Mouse (Mus musculus) hindbrain, embryonic 12.5 days (tissue): ENCODE results near the gene Rgs12. TPM values are rescaled to one million over a fixed set of nuclear protein-coding genes. Genes with fewer than 3 reads are reported as not detected.

Experiments used
- ATAC-seq: fragments of 200-750 bp; cut with Nextera tagmentation; 2 replicates; pipeline ENCODE4 v1.8.0; 2017; ENCODE audit warnings: moderate TSS enrichment; ENCODE audit not compliant: low FRiP score
- H3K27ac ChIP-seq: fragments of 300-500 bp; sonication (generic); 2 replicates; pipeline ENCODE4 v1.5.1; 2016; ENCODE audit warnings: mild to moderate bottlenecking
- H3K27me3 ChIP-seq: fragments of 300-500 bp; sonication (generic); 2 replicates; pipeline ENCODE4 v1.6.1; 2016; ENCODE audit warnings: mild to moderate bottlenecking
- H3K36me3 ChIP-seq: fragments of 300-500 bp; sonication (generic); 2 replicates; pipeline ENCODE4 v1.6.1; 2016; ENCODE audit warnings: mild to moderate bottlenecking
- H3K4me1 ChIP-seq: fragments of 300-500 bp; sonication (generic); 2 replicates; pipeline ENCODE4 v1.6.1; 2016
- H3K4me2 ChIP-seq: fragments of 300-500 bp; sonication (generic); replicated peaks from 2 replicates; pipeline ENCODE4 v1.6.1; 2016; ENCODE audit warnings: mild to moderate bottlenecking
- H3K4me3 ChIP-seq: fragments of 300-500 bp; sonication (generic); 2 replicates; pipeline ENCODE4 v1.5.1; 2016; ENCODE audit warnings: mild to moderate bottlenecking
- H3K9ac ChIP-seq: fragments of 300-500 bp; sonication (generic); 2 replicates; pipeline ENCODE4 v1.6.1; 2016; ENCODE audit warnings: mild to moderate bottlenecking, moderate library complexity
- H3K9me3 ChIP-seq: fragments of 300-500 bp; sonication (generic); replicated peaks from 2 replicates; pipeline ENCODE4 v1.6.1; 2016; ENCODE audit warnings: mild to moderate bottlenecking
- WGBS: fragments of 180-500 bp; shearing (Covaris S2); methylation state at CpG from one replicate; pipeline ENCODE4 v1.1.7; 2016; 5-methylcytosine and 5-hydroxymethylcytosine counted together
- polyA plus RNA-seq: library from polyadenylated mRNA; unstranded; fragments of >200 nt; fragmentation: Nextera tagmentation; extraction: Ambion mirVana; gene quantifications from 2 replicates; pipeline ENCODE4 v1.2.1, GENCODE M21; 2016

Rgs12 gene
- polyA plus RNA-seq, 1 experiment from 2014 or later = 65.3 TPM

DNA sequence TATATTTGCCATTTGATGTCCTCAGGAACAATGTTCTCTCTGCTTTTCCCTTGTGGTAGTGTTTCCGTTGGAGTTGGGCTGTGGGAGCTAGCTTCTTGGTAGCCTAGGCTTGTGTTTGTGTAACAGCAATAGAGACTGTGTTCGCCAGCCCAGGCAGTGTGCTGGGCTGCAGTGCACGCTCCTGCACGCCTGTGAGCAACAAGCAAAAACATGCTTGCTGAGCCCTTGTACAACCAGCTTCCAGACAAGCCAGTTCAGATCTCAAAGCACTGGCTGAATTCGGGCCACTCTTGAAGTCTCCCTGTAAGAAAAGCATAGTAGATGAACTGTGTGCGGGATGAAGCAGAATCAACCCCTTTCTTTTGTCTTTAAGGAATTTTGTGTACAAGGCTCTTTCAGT, 50.0 kb downstream of the Rgs12 start:
- Histone ChIP-seq H3K9ac (no peak overlapping the region), H3K27me3 (no peaks in the 10 kb centered on the region), H3K27ac (no peak overlapping the region), H3K4me2 (no peak overlapping the region), H3K4me3 (no peak overlapping the region), H3K36me3 (peaks cover 7% of the 10 kb centered on the region), H3K4me1 (peaks cover 8% of the 10 kb centered on the region; the same call in 1 of the 2 replicates), H3K9me3 (no peaks in the 10 kb centered on the region)
- no peak for ATAC-seq
- WGBS = 74% methylated on average over 6 of the region's 6 CpGs

DNA sequence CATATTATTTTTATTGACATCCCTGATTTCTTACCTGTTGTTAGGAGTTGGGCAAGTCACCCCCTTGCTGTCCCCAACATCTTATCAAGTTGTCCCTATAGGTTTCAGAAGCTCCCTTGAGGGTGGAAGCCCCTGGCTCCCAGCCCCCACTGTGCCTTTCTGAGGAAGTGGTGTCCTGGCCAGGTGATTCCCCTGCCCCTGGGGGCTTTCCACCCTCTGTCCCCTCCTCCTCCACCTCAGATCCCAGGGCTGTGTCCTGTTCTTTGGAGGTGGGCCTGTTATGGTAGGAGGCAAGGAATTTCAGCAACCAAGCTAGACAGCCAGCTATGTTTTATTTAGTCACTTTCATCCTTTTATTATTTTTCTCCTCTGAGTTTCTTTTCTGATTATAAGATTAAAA, 51.1 kb downstream of the Rgs12 start:
- H3K36me3 ChIP-seq = peaks cover 7% of the 10 kb centered on the region; the same call in 1 of the 2 replicates
- H3K9ac ChIP-seq = no peak overlapping the region
- H3K4me1 ChIP-seq = peaks cover 8% of the 10 kb centered on the region; the same call in 1 of the 2 replicates
- H3K4me2 ChIP-seq = no peak overlapping the region
- H3K4me3 ChIP-seq = no peak overlapping the region
- no peak for ATAC-seq
- no peak overlapping the region for H3K27ac ChIP-seq
- H3K27me3 ChIP-seq = no peaks in the 10 kb centered on the region
- no peaks in the 10 kb centered on the region for H3K9me3 ChIP-seq

DNA sequence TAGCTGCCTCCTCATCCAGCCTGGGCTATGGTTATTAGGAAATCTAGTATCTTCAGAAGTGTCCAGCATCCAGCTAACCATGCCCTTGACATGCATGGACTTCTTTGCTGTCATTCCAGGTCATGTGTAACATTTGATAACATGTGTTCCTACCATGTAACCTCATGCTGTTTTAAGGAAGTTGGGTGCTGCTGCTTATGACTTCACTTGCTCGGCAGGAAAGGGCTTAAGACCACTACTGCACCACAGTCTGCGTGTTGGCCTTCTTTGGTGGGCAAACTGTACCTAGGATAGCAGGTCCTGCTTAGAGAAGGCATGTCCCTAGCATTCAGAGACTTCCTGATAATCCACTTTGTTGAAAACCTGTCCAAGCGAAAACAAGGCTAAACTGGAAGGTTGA, 51.9 kb downstream of the Rgs12 start:
- Histone ChIP-seq H3K4me1 (peaks cover 8% of the 10 kb centered on the region; the same call in 1 of the 2 replicates), H3K9ac (no peak overlapping the region), H3K9me3 (no peaks in the 10 kb centered on the region), H3K27ac (no peak overlapping the region), H3K4me2 (no peak overlapping the region), H3K36me3 (peaks cover 6% of the 10 kb centered on the region; the same call in 1 of the 2 replicates), H3K4me3 (no peak overlapping the region), H3K27me3 (no peaks in the 10 kb centered on the region)
- whole genome bisulfite sequencing = 77% methylated on average over 3 of the region's 3 CpGs
- ATAC-seq = no peak

DNA sequence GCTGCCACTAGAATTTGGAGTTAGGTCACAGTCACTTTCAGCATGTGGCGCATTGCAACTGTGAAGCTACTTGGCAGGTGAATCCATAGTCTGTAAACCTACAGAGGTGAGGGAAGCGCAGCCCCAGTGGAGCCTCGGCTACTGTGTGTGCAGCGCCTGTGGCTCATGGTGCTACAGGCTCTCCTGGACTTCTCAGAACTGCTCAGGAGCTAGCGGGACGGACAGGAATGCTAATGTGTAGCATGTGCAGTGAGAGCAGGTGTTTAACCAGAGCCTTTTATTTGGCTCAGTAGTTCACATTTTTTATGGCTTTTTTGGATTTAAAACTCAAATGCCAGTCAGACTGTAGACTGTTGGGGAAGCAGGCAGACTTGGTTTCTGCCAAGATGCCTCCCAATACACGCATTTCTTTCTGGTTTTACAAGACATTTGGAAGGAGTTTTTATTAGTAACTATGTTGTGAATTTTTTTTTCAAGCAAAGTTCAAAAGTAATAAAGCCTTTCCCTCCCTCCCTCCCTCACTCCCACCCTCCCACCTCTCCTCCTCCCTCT, 54.4 kb downstream of the Rgs12 start:
- H3K9me3 ChIP-seq = no peaks in the 10 kb centered on the region
- H3K4me2 ChIP-seq = no peak overlapping the region
- H3K4me1 ChIP-seq = peaks cover 5% of the 10 kb centered on the region; the same call in 1 of the 2 replicates
- no peak overlapping the region for H3K9ac ChIP-seq
- no peak overlapping the region for H3K27ac ChIP-seq
- ATAC-seq = no peak
- no peak overlapping the region for H3K4me3 ChIP-seq
- peaks cover 8% of the 10 kb centered on the region for H3K36me3 ChIP-seq
- WGBS = 86% methylated on average over 7 of the region's 7 CpGs
- no peaks in the 10 kb centered on the region for H3K27me3 ChIP-seq

DNA sequence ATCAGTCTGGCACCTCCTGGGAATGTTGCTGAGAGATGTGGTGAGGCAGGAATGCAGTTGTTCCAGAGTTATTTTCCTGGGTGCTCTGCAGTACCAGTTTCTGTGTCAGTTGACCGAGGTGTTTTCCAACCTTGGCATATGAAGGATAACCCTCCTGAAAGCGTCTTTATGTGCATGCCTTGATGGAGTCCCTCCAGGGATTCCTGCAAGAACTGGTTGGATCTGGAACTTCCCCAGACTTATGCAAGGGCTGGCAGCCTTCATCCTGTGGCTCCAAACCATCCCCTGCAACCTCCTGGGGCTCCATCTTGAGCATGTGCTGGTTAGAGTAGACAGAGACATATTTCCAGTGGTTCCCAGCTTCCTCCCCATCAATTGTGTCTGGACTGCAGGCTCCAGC, 55.5 kb downstream of the Rgs12 start:
- Histone ChIP-seq H3K9ac (no peak overlapping the region), H3K4me3 (no peak overlapping the region), H3K4me1 (0 out of 2 replicates have a peak, but pooled peaks cover 2% of the 10 kb centered on the region), H3K27me3 (no peaks in the 10 kb centered on the region), H3K27ac (no peak overlapping the region), H3K9me3 (no peaks in the 10 kb centered on the region), H3K36me3 (peaks cover 8% of the 10 kb centered on the region), H3K4me2 (no peak overlapping the region)
- no peak for ATAC-seq
- 98% methylated on average over 2 of the region's 2 CpGs for WGBS

DNA sequence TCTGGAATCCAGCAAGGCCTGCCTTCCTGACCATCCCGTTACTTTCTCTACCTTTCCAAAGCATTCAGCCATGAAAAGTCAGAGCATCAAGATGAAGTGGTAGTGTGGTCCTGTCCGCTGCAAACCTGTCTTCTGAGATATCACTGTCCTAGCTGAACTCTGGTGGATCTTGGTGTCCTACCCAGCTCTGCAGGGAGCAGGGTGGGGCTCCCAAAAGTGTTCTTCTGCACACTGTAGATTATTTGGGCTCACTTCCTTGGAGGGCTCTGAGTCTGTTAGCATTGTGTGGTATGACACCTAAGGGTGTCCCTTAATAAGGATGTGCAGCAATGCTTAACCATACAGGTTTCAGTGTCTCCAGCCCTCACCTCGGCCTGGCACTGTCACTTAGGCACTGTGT, 56.4 kb downstream of the Rgs12 start:
- H3K36me3 ChIP-seq = peaks cover 8% of the 10 kb centered on the region
- WGBS = 98% methylated on average over 3 of the region's 3 CpGs
- no peak for ATAC-seq

DNA sequence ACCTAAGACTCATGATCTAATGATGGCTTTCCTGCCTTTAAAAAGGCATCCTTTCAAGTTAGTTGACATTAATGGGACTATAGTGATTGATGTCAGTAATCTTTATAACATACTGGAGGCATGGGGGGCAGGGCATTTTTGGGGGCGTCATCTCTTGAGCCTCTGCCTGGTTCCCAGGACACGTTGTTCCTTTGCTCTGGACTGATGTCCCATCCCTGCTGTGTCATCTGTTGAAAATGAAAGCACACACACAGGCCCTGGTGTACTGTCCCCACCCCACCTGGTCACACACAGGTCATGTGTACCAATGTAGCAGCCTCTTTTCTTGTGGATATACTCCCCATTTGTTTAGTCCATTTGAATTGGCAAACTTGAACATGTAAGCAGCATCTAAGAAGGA, 57.4 kb downstream of the Rgs12 start:
- Histone ChIP-seq H3K4me3 (no peak overlapping the region), H3K9me3 (no peaks in the 10 kb centered on the region), H3K27me3 (no peaks in the 10 kb centered on the region), H3K9ac (no peak overlapping the region), H3K4me2 (no peak overlapping the region), H3K36me3 (peaks cover 9% of the 10 kb centered on the region), H3K4me1 (no peaks in the 10 kb centered on the region), H3K27ac (no peak overlapping the region)
- no peak for ATAC-seq
- WGBS = 86% methylated on average over 2 of the region's 2 CpGs

More for the DNA sequence above, 56.4 kb downstream of the Rgs12 start:
- Histone ChIP-seq H3K4me3 (no peak overlapping the region), H3K9me3 (no peaks in the 10 kb centered on the region), H3K4me2 (no peak overlapping the region), H3K27me3 (no peaks in the 10 kb centered on the region), H3K4me1 (0 out of 2 replicates have a peak, but pooled peaks cover 2% of the 10 kb centered on the region), H3K9ac (no peak overlapping the region), H3K27ac (no peak overlapping the region)

DNA sequence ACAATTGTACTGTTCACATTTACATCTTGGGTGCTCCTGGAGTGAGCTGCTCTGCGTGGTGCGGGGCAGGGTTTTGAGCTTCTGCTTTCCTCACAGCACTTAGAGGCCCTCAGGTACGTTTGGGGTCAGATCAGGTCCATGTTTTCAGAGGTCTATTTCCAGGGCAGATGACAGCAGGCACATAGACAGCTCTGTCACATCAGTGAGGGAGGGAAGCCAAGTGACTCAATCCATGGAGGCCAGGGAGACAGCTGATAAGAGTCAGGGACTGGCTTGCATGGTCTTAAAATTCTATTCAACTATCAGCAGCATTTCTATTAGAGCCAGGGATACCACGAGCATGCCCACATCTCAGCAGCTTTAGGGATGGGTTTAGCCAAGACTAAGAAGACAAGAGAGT, 59.9 kb downstream of the Rgs12 start:
- peaks cover 14% of the 10 kb centered on the region for H3K4me1 ChIP-seq
- no peaks in the 10 kb centered on the region for H3K27me3 ChIP-seq
- 95% methylated on average over 4 of the region's 4 CpGs for WGBS
- H3K9me3 ChIP-seq = no peaks in the 10 kb centered on the region
- ATAC-seq = no peak
- peaks cover 9% of the 10 kb centered on the region for H3K36me3 ChIP-seq
- H3K4me3 ChIP-seq = no peak overlapping the region
- no peak overlapping the region for H3K27ac ChIP-seq
- no peak overlapping the region for H3K9ac ChIP-seq
- no peak overlapping the region for H3K4me2 ChIP-seq

DNA sequence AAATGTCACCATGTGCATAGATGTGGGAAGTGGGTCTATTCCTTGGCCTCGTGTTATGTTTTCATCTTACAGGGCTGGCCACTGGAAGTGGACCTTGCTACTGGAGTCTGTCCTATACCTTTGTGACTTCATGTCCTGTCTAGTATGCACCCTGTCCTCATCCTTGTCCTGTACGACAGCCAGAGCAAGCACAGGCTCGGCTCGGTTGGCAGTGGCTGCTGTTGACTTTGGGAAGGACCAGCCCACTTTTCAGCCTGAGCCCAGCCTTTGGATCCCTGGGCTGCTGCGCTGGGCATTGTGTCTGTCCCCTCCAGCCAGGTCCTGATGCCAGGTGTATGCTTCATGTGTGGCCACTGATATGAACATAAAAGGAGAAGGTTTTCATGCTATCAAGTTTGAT, 61.4 kb downstream of the Rgs12 start:
- Histone ChIP-seq H3K27me3 (no peaks in the 10 kb centered on the region), H3K9me3 (no peaks in the 10 kb centered on the region), H3K9ac (no peak overlapping the region), H3K4me3 (no peak overlapping the region), H3K27ac (no peak overlapping the region), H3K4me2 (no peak overlapping the region), H3K36me3 (peaks cover 9% of the 10 kb centered on the region), H3K4me1 (peaks cover 19% of the 10 kb centered on the region)
- 85% methylated on average over 5 of the region's 5 CpGs for WGBS
- ATAC-seq = no peak

DNA sequence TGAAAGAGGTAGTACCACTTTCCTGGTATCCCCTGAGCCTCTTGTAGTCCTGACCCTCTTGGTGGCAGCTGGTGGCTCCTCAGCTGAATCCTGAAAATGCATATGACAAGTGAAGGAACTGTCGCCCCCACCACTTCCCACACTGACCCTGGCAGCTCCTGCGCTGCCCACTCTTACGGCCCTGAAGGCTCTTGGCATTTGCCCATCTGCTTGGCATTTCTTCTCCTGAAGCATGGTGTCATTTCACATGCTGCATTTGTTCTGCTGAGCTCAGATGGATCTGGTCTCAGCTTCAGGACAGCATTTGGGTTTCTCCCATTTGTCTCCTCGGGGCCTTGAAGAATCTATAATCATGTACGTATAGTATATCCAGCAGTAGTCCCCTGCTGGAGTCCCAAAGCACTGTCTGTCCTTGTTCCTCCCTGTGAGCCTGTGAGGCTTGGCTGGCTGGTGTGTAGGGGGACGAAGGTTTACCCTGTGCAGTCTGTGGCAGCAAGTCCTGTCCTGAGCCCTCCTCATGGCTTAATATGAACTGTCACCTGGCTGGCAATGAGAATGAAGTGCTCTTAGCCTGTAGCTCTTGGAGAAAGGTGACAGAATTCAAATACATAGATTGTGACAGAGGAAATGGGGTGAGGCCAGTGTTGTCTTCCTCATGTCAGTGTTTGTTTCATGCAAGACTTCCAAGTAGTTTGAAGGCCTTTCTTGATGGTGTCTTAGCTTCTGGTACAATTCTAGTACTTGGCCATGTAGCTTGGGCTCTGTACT, 62.1 kb downstream of the Rgs12 start:
- no peaks in the 10 kb centered on the region for H3K27me3 ChIP-seq
- no peak overlapping the region for H3K27ac ChIP-seq
- no peak overlapping the region for H3K9ac ChIP-seq
- peaks cover 19% of the 10 kb centered on the region for H3K4me1 ChIP-seq
- 95% methylated on average over 6 of the region's 6 CpGs for WGBS
- no peak for ATAC-seq
- no peaks in the 10 kb centered on the region for H3K9me3 ChIP-seq
- H3K36me3 ChIP-seq = peaks cover 9% of the 10 kb centered on the region
- H3K4me3 ChIP-seq = no peak overlapping the region
- H3K4me2 ChIP-seq = no peak overlapping the region

DNA sequence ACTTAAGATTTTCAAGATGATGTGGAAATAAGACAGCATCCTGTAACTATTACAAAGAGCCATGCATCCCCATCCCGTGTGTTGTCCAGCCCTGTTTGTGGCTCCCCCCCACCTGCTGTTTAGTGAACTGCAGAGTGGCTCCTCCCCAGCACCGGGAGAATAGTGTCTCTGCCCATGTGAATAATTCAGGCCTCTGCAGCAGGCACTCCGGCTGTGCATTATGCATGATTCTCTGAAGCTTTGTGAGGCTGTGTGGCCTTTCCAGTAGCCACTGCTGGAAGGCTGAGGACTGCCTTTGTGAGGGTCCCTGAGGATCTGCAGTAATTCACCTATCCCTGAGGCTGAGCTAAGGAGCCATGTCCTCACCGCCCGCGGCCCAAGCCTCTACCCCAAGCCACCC, 64.8 kb downstream of the Rgs12 start:
- Histone ChIP-seq H3K4me3 (no peak overlapping the region), H3K4me2 (no peak overlapping the region), H3K4me1 (peaks cover 19% of the 10 kb centered on the region), H3K36me3 (peaks cover 3% of the 10 kb centered on the region), H3K27ac (peak overlapping the region; percentile 64), H3K9ac (0 out of 2 replicates have a peak overlapping the region, but pooled peaks have one; percentile 6), H3K27me3 (no peaks in the 10 kb centered on the region), H3K9me3 (no peaks in the 10 kb centered on the region)
- WGBS = 36% methylated on average over 6 of the region's 6 CpGs
- peak; percentile 77 for ATAC-seq

DNA sequence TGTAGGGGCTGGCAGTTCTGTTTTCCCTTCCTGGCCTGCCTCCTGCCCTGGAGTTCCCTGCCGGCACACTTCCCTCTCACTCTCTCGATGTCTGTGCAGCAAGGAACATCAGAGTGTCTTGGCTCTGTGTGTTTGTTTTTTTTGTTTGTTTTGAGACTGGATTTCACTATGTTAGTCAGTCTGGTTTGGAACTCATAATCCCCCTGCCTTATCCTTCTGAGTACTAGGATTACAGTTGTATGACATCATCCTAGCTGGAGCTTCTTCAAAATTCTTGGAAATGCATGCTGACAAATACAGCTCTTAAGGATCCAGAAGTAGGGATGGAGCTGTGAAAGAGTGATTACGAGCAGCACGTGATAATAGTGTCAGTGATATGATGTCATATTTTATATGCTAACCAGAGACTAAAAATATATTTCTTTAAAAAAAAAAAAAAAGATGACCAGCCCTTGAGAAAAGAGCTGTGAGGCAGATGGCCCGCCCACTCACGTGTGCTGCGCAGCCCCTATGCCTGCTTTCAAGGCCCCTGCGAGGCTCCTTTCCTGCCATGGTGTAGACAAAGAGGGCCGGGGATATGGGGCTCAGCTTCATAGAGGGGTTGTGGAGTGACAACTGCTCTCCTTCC, 70.5 kb downstream of the Rgs12 start:
- WGBS = 81% methylated on average over 9 of the region's 9 CpGs
- no peak overlapping the region for H3K4me3 ChIP-seq
- peaks cover 4% of the 10 kb centered on the region; the same call in 1 of the 2 replicates for H3K4me1 ChIP-seq
- ATAC-seq = no peak
- H3K4me2 ChIP-seq = no peak overlapping the region
- no peak overlapping the region for H3K9ac ChIP-seq
- H3K27me3 ChIP-seq = no peaks in the 10 kb centered on the region
- H3K27ac ChIP-seq = no peak overlapping the region
- no peaks in the 10 kb centered on the region for H3K9me3 ChIP-seq
- peaks cover 30% of the 10 kb centered on the region for H3K36me3 ChIP-seq
